Mouse (Mus musculus) cortical plate, adult 2 months (tissue): ENCODE measurements around the gene Cic. TPM values are rescaled to one million over a fixed set of nuclear protein-coding genes. Genes with fewer than 3 reads are reported as not detected.
A peak's percentile ranks its signal among the peaks of the same experiment; 100 is the strongest.

Experiments used
- H3K27ac ChIP-seq: fragments of 200-500 bp; 2 replicates; pipeline ENCODE4 v1.5.1; 2012; ENCODE audit warnings: low read length, control low read depth, inconsistent platforms; ENCODE audit not compliant: insufficient read depth
- H3K4me1 ChIP-seq: fragments of 200-500 bp; 2 replicates; pipeline ENCODE4 v1.6.1; 2011; ENCODE audit warnings: low read length; ENCODE audit not compliant: control insufficient read depth, insufficient read depth
- H3K4me3 ChIP-seq: fragments of 200-500 bp; 2 replicates; pipeline ENCODE4 v1.5.1; 2011; ENCODE audit warnings: mild to moderate bottlenecking, low read length, control low read depth; ENCODE audit not compliant: insufficient read depth
- CTCF ChIP-seq: fragments of 200-500 bp; IDR thresholded peaks from 2 replicates; pipeline ENCODE4 v1.5.1; 2011; ENCODE audit warnings: mild to moderate bottlenecking, control low read depth, low read length; ENCODE audit not compliant: insufficient read depth; ENCODE audit errors: extremely low read depth
- POLR2A ChIP-seq: fragments of 200-500 bp; IDR thresholded peaks from 2 replicates; pipeline ENCODE4 v1.6.1; 2011; ENCODE audit warnings: mild to moderate bottlenecking, low read length, control low read depth; ENCODE audit not compliant: insufficient read depth; ENCODE audit errors: extremely low read depth
- polyA plus RNA-seq: library from polyadenylated mRNA; depleted of rRNA; stranded (reverse); fragments of >200 nt; gene quantifications from 2 replicates; pipeline ENCODE4 v1.2.3, GENCODE M21; 2012

Gene Cic
- polyA plus RNA-seq, 1 experiment: 89.6 TPM

GRCm38 (mm10) chr7:25274996-25275395 is 7.5 kb downstream of the Cic start:
- TF ChIP-seq CTCF (no peak), POLR2A (no peak)
- no peak overlapping the region for H3K4me3 ChIP-seq
- no peak overlapping the region for H3K27ac ChIP-seq
- peaks cover 12% of the 10 kb centered on the region for H3K4me1 ChIP-seq

- Histone ChIP-seq H3K4me1 (peaks cover 11% of the 10 kb centered on the region), H3K27ac (0 out of 2 replicates have a peak overlapping the region, but pooled peaks have one; percentile 33), H3K4me3 (no peak overlapping the region)
- TF ChIP-seq POLR2A (no peak), CTCF (no peak)
Observed at GRCm38 (mm10) chr7:25275555-25276298, 8.2 kb downstream of the Cic start.

- Histone ChIP-seq H3K4me3 (no peak overlapping the region), H3K4me1 (peaks cover 14% of the 10 kb centered on the region), H3K27ac (no peak overlapping the region)
- TF ChIP-seq CTCF (no peak), POLR2A (no peak)
Observed at GRCm38 (mm10) chr7:25277405-25277804, 9.9 kb downstream of the Cic start.

- TF ChIP-seq POLR2A (no peak), CTCF (no peak)
- Histone ChIP-seq H3K4me1 (peaks cover 14% of the 10 kb centered on the region), H3K27ac (peak overlapping the region; percentile 39; the same call in 1 of the 2 replicates), H3K4me3 (peak overlapping the region; percentile 40; the same call in 1 of the 2 replicates)
Observed at GRCm38 (mm10) chr7:25277998-25278340, 10.5 kb downstream of the Cic start.

- TF ChIP-seq CTCF (peak; percentile 58), POLR2A (peak; percentile 65; the same call in 1 of the 2 replicates)
- Histone ChIP-seq H3K27ac (peak overlapping the region; percentile 97), H3K4me3 (peak overlapping the region; percentile 40), H3K4me1 (peaks cover 14% of the 10 kb centered on the region)
Observed at GRCm38 (mm10) chr7:25278341-25279075, 11.0 kb downstream of the Cic start.

- peaks cover 11% of the 10 kb centered on the region for H3K4me1 ChIP-seq
- TF ChIP-seq POLR2A (no peak), CTCF (no peak)
- peak overlapping the region; percentile 40 for H3K4me3 ChIP-seq
- H3K27ac ChIP-seq: peak overlapping the region; percentile 97
Observed at GRCm38 (mm10) chr7:25279076-25279860, 11.8 kb downstream of the Cic start.

GRCm38 (mm10) chr7:25279861-25280791 is 12.6 kb downstream of the Cic start:
- H3K27ac ChIP-seq: peak overlapping the region; percentile 97
- H3K4me1 ChIP-seq: peaks cover 6% of the 10 kb centered on the region
- TF ChIP-seq CTCF (no peak), POLR2A (no peak)
- peak overlapping the region; percentile 40 for H3K4me3 ChIP-seq

- H3K27ac ChIP-seq: peak overlapping the region; percentile 85
- H3K4me3 ChIP-seq: peak overlapping the region; percentile 49
- H3K4me1 ChIP-seq: peaks cover 3% of the 10 kb centered on the region; the same call in 1 of the 2 replicates
- TF ChIP-seq POLR2A (no peak), CTCF (no peak)
Observed at GRCm38 (mm10) chr7:25281166-25281733, 13.7 kb downstream of the Cic start.
